17 mouse cellular contexts compared by ENCODE assay signal in the genomic region with DNA sequence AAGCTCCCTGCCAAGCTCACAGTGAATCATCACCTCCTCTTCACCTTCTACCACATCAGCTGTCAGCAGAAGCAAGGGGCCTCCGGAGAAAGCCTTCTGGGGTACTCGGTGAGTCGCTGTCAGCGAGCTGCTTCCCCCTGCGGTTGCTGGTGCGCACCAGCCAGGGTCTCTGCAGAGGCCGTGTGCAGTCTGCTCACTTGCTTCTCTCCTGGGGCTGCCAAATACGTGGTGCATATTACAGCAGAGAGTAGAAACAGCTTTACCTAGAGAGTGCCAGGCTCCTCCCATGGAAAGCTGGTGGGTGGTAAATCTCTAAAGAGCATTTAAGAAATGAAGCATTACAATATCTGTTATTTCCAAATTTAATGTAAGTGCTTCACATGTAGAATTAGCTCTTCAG.
DNase-seq lines count a peak whose midpoint lies in the region; ATAC-seq lines count a peak whose summit lies in the region.
"Had no signal": no experiment of that assay in that cellular context is flagged by ENCODE, and none has a peak within 500 bp of the region (broad histone marks: within the 10 kb centered on the region; RNA-seq: fewer than 3 reads in every experiment).

No protein-coding gene starts in this region.

- peak overlapping the region; percentile 42 for H3K4me2 ChIP-seq in heart, embryonic 12.5 days
- H3K4me2 ChIP-seq in midbrain, embryonic 11.5 days = no peak overlapping the region
- H3K4me2 ChIP-seq: hindbrain, embryonic 14.5 days; midbrain, embryonic 13.5 days had no signal

- 24% methylated on average over 8 of the region's 8 CpGs for WGBS in heart, embryonic 12.5 days
- 80% methylated on average over 8 of the region's 8 CpGs for WGBS in midbrain, embryonic 11.5 days
- WGBS in midbrain, embryonic 10.5 days = 83% methylated on average over 8 of the region's 8 CpGs

- no peaks in the 10 kb centered on the region; the same call in 1 of the 2 replicates for H3K27me3 ChIP-seq in heart, embryonic 12.5 days (replicated peaks)
- no peaks in the 10 kb centered on the region for H3K27me3 ChIP-seq in midbrain, embryonic 11.5 days (ENCODE audit: control insufficient read depth, insufficient read depth, low read length)
- H3K27me3 ChIP-seq in midbrain, embryonic 10.5 days (ENCODE audit: low read depth, poor library complexity, severe bottlenecking) = no peaks in the 10 kb centered on the region
- H3K27me3 ChIP-seq: midbrain, embryonic 13.5 days had no signal

- H3K36me3 ChIP-seq in heart, embryonic 12.5 days = no peaks in the 10 kb centered on the region
- no peaks in the 10 kb centered on the region for H3K36me3 ChIP-seq in midbrain, embryonic 11.5 days (ENCODE audit: control insufficient read depth, insufficient read depth, low read length)
- H3K36me3 ChIP-seq in midbrain, embryonic 10.5 days = no peaks in the 10 kb centered on the region
- H3K36me3 ChIP-seq: midbrain, embryonic 13.5 days had no signal

- no peaks in the 10 kb centered on the region for H3K9me3 ChIP-seq in heart, embryonic 12.5 days (replicated peaks)
- H3K9me3 ChIP-seq in midbrain, embryonic 11.5 days (ENCODE audit: control insufficient read depth, low read length) = no peaks in the 10 kb centered on the region
- no peaks in the 10 kb centered on the region for H3K9me3 ChIP-seq in midbrain, embryonic 10.5 days (replicated peaks)
- H3K9me3 ChIP-seq: midbrain, embryonic 13.5 days had no signal

- no peak overlapping the region for H3K27ac ChIP-seq in heart, embryonic 12.5 days (ENCODE audit: poor library complexity, severe bottlenecking)
- H3K27ac ChIP-seq in midbrain, embryonic 11.5 days (ENCODE audit: low read depth, low read length) = no peak overlapping the region
- H3K27ac ChIP-seq in midbrain, embryonic 10.5 days (replicated peaks) = no peak overlapping the region
- H3K27ac ChIP-seq: hindbrain, embryonic 14.5 days; kidney, postnatal 0 days; midbrain, embryonic 13.5 days had no signal

- no peak overlapping the region for H3K4me3 ChIP-seq in heart, embryonic 12.5 days
- H3K4me3 ChIP-seq in midbrain, embryonic 11.5 days (ENCODE audit: low read depth, low read length) = no peak overlapping the region
- no peak overlapping the region for H3K4me3 ChIP-seq in midbrain, embryonic 10.5 days
- H3K4me3 ChIP-seq: midbrain, embryonic 13.5 days; myocyte had no signal

- peaks cover 17% of the 10 kb centered on the region for H3K4me1 ChIP-seq in heart, embryonic 12.5 days (replicated peaks)
- no peaks in the 10 kb centered on the region for H3K4me1 ChIP-seq in midbrain, embryonic 11.5 days (ENCODE audit: control insufficient read depth, insufficient read depth, low read length)
- no peaks in the 10 kb centered on the region for H3K4me1 ChIP-seq in midbrain, embryonic 10.5 days
- H3K4me1 ChIP-seq: midbrain, embryonic 13.5 days had no signal

- intact Hi-C loops in heart, postnatal 36 days (cut with DNase I) = no loop called here

- ATAC-seq in cerebellum, adult (ENCODE audit: insufficient number of reproducible peaks, low FRiP score, low TSS enrichment) = no peak
- no peak for ATAC-seq in heart, embryonic 12.5 days (ENCODE audit: insufficient number of reproducible peaks, low FRiP score)
- no peak for ATAC-seq in midbrain, embryonic 11.5 days (ENCODE audit: low FRiP score)
- ATAC-seq: intestine, embryonic 16.5 days; midbrain, embryonic 13.5 days had no signal

- H3K9ac ChIP-seq in heart, embryonic 12.5 days = no peak overlapping the region
- no peak overlapping the region for H3K9ac ChIP-seq in midbrain, embryonic 11.5 days (ENCODE audit: low read length)
- H3K9ac ChIP-seq: hindbrain, embryonic 14.5 days; midbrain, embryonic 13.5 days had no signal

- peak; percentile 12 to 20 for DNase-seq in cerebellum, postnatal 10 days
- no peak for DNase-seq in heart, postnatal 36 days
- DNase-seq in midbrain, embryonic 11.5 days (ENCODE audit: low spot score, missing footprints) = peak; percentile 19
- DNase-seq in midbrain, embryonic 10.5 days (ENCODE audit: low spot score) = no peak
- DNase-seq in right cerebral cortex, postnatal 10 days (ENCODE audit: low spot score in 2 of 2) = peak; percentile 33 to 34
- DNase-seq in urinary bladder, postnatal 10 days (ENCODE audit: low spot score) = no peak
- DNase-seq: adrenal gland, postnatal 25 days; liver; spleen, adult 18-20 months; thymus, postnatal 25 days had no signal

Comparison
In these comparisons a context has a peak if more than half of its experiments do, and no peak if none do; other contexts are left out.
1. DNase-seq: peak in cerebellum, postnatal 10 days (2 of 2), midbrain, embryonic 11.5 days (single experiment) and right cerebral cortex, postnatal 10 days (2 of 2); none in heart, postnatal 36 days (0 of 2), midbrain, embryonic 10.5 days (single experiment) and urinary bladder, postnatal 10 days (single experiment).